Mouse (Mus musculus) forebrain, embryonic 16.5 days (tissue): ENCODE results near the gene Epc2. TPM values are rescaled to one million over a fixed set of nuclear protein-coding genes. Genes with fewer than 3 reads are reported as not detected.

ENCODE experiments used
- ATAC-seq: fragments of 200-750 bp; cut with Nextera tagmentation; 2 replicates; pipeline ENCODE4 v1.8.0; 2017; ENCODE audit warnings: mild to moderate bottlenecking, moderate library complexity
- H3K27ac ChIP-seq: fragments of 300-500 bp; sonication (generic); 2 replicates; pipeline ENCODE4 v1.5.1; 2014; ENCODE audit warnings: low read length, control low read depth
- H3K27me3 ChIP-seq: fragments of 300-500 bp; sonication (generic); replicated peaks from 2 replicates; pipeline ENCODE4 v1.6.1; 2014; ENCODE audit warnings: low read length; ENCODE audit not compliant: control insufficient read depth, insufficient read depth
- H3K36me3 ChIP-seq: fragments of 300-500 bp; sonication (generic); 2 replicates; pipeline ENCODE4 v1.6.1; 2014; ENCODE audit not compliant: control insufficient read depth, insufficient read depth
- H3K4me1 ChIP-seq: fragments of 300-500 bp; sonication (generic); replicated peaks from 2 replicates; pipeline ENCODE4 v1.6.1; 2014; ENCODE audit warnings: low read length; ENCODE audit not compliant: control insufficient read depth, insufficient read depth
- H3K4me2 ChIP-seq: fragments of 300-500 bp; sonication (generic); 2 replicates; pipeline ENCODE4 v1.6.1; 2014; ENCODE audit warnings: mild to moderate bottlenecking, low read length, control low read depth
- H3K4me3 ChIP-seq: fragments of 300-500 bp; sonication (generic); replicated peaks from 2 replicates; pipeline ENCODE4 v1.5.1; 2014; ENCODE audit warnings: mild to moderate bottlenecking, low read length, control low read depth
- H3K9ac ChIP-seq: fragments of 300-500 bp; sonication (generic); replicated peaks from 2 replicates; pipeline ENCODE4 v1.6.1; 2014; ENCODE audit warnings: low read depth, low read length, control low read depth
- H3K9me3 ChIP-seq: fragments of 300-500 bp; sonication (generic); 2 replicates; pipeline ENCODE4 v1.6.1; 2016; ENCODE audit warnings: low read length; ENCODE audit not compliant: control insufficient read depth
- WGBS: fragments of 180-500 bp; shearing (Covaris S2); extraction: QIAGEN DNeasy Blood & Tissue Kit; methylation state at CpG from one replicate; pipeline ENCODE4 v1.1.7; 2014; 5-methylcytosine and 5-hydroxymethylcytosine counted together
- polyA plus RNA-seq: library from polyadenylated mRNA; unstranded; fragments of >200 nt; fragmentation: Nextera tagmentation; extraction: Ambion mirVana; gene quantifications from 2 replicates; pipeline ENCODE4 v1.2.1, GENCODE M21; 2015

The Epc2 gene
- polyA plus RNA-seq, 1 experiment from 2014 or later = 13.7 TPM

DNA sequence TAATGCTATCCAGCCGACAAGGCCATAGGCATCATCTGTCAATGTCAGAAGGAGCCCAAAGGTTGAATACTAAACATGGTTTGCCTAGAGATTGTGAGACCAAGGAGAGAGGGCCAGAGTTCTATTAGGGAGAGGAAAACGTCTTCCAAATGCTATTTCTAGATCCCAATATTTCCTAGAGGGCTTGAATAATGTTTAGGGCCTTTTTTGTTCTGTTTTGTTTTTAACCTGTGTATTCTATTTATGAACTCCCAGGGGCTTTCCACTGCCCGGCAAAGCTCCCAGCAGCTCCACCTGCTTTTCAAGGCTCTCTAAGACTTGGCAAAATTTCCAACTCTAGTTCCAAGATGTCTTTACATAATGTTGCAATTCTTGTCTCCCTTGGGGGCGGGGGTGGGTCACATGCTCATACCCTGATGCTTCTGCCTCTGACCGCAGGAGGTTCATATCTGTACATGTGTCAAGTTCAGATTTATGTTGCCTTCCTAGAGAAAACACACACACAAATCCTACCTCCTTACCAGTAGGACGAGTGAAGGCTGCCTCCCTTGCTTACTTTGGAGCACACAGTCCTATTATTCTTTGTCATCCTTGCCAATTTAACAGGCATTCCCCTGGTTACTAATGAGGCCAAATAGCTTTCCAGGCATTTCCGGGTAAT is 148.9 kb downstream of the Epc2 start:
- no peak overlapping the region for H3K4me2 ChIP-seq
- H3K27me3 ChIP-seq = no peaks in the 10 kb centered on the region
- ATAC-seq = peak; percentile 40
- H3K27ac ChIP-seq = peak overlapping the region; percentile 12; the same call in 1 of the 2 replicates
- no peak overlapping the region for H3K9ac ChIP-seq
- H3K4me1 ChIP-seq = peaks cover 11% of the 10 kb centered on the region
- H3K36me3 ChIP-seq = no peaks in the 10 kb centered on the region
- WGBS = 23% methylated on average over 7 of the region's 7 CpGs
- H3K4me3 ChIP-seq = no peak overlapping the region
- H3K9me3 ChIP-seq = no peaks in the 10 kb centered on the region

Other genes starting within 250 kb of the Epc2 start
- 173 and 180 TPM in 2 replicates for gene Kif5c, start 167.8 kb downstream of the Epc2 start, polyA plus RNA-seq